Mouse (Mus musculus): ENCODE data around the gene Camk1. TPM values are rescaled to one million over a fixed set of nuclear protein-coding genes. Genes with fewer than 3 reads are reported as not detected.

Camk1 gene
- polyA plus RNA-seq, 1 experiment: 18.3 TPM

DNA sequence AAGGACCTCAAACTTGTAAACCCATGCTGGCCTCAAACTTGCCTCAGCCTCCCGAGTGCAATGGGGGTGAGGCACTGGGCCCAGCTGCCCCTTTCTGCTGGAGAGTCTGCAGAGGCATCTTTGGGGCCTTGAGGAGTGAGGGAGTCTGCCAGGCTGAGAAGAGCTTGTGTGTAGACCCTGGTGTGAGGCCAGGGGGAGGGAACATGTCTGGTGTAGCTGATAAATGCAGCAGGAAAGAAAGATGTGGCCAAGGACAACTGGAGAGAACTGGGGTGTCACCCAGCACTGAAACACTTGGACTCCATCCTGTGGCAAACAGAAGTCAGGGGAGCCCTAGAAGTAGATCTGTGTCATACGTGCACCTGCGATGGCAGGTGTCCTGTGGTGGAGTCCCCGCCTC, 29.7 kb upstream of the Camk1 start:
- Histone ChIP-seq H3K4me1 (replicated peaks; ENCODE audit: control insufficient read depth, insufficient read depth, low read length) (no peaks in the 10 kb centered on the region), H3K27me3 (ENCODE audit: control insufficient read depth, insufficient read depth, low read length) (no peaks in the 10 kb centered on the region), H3K36me3 (ENCODE audit: control insufficient read depth, insufficient read depth, low read length) (peaks cover 34% of the 10 kb centered on the region), H3K4me3 (ENCODE audit: control insufficient read depth, insufficient read depth, low read length) (no peak overlapping the region), H3K27ac (ENCODE audit: control insufficient read depth, insufficient read depth, low read length) (no peak overlapping the region)
- DNase-seq: no peak
- 92% methylated on average over 4 of the region's 4 CpGs for WGBS
- TF ChIP-seq POLR2A (IDR thresholded peaks at IDR 0.05; ENCODE audit: control insufficient read depth, extremely low read depth, insufficient read depth, low read length, poor library complexity) (no peak), CTCF (IDR thresholded peaks at IDR 0.05; ENCODE audit: borderline replicate concordance, control insufficient read depth, extremely low read depth, insufficient read depth, low read length, poor library complexity) (no peak)

DNA sequence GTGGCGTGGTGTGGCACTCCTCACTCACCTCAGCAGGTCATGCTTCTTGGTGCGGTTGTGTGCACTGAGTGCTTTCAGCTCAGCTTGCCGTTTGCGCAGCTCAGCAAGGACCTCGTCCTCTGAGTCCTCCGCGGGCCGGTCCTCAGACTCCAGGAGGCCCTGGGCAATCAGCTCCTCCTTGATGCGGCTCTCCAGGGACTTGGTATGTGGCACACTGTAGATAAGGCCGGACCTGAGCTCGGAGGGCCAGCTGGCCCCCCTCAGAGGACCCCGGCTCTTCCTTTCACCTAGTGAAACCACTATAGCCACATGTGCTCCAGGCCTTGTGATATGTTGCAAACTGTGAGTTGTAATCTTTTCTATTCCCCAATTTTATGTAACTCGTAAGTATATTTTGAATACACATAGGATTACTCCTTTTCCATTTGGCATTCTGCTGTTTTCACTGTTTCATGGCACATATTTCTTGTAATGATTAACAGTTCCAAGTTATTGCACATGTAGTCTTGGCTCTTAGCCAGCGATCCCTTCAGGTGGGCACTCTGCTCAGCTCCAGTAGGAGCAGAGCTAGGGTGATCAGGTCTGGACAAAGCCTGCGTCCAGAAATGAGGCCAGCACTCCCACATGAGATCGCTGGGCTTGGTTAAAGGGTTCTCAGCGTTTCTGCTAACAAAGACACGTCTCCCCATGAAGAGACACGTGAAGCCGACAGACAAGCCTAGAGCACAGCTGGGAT, 26.6 kb upstream of the Camk1 start:
- Histone ChIP-seq H3K4me3 (ENCODE audit: control insufficient read depth, insufficient read depth, low read length) (no peak overlapping the region), H3K27ac (ENCODE audit: control insufficient read depth, insufficient read depth, low read length) (no peak overlapping the region), H3K4me1 (replicated peaks; ENCODE audit: control insufficient read depth, insufficient read depth, low read length) (no peaks in the 10 kb centered on the region), H3K36me3 (ENCODE audit: control insufficient read depth, insufficient read depth, low read length) (peaks cover 34% of the 10 kb centered on the region), H3K27me3 (ENCODE audit: control insufficient read depth, insufficient read depth, low read length) (no peaks in the 10 kb centered on the region)
- WGBS: 98% methylated on average over 20 of the region's 20 CpGs
- DNase-seq: no peak
- TF ChIP-seq CTCF (IDR thresholded peaks at IDR 0.05; ENCODE audit: borderline replicate concordance, control insufficient read depth, extremely low read depth, insufficient read depth, low read length, poor library complexity) (no peak), POLR2A (IDR thresholded peaks at IDR 0.05; ENCODE audit: control insufficient read depth, extremely low read depth, insufficient read depth, low read length, poor library complexity) (no peak)

DNA sequence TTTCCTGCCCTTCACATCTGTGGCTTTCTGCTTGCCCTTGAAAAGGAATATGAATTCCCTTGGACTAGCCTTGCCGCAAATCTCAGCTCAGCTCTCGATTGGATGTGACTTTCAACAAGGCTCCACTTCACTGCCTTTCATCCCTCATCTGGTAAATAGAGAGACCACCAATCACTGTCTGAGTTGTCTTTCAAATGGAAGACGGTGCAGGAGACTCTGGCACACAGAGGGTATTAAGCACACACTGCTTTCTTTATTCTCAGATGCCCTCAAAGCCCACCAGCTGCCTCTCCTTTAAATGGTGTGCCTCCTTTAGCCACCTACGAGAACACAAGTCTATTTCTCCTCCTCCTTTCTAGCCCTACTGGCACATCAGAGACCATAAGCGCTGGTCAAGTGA, 24.8 kb upstream of the Camk1 start:
- Histone ChIP-seq H3K36me3 (ENCODE audit: control insufficient read depth, insufficient read depth, low read length) (peaks cover 27% of the 10 kb centered on the region), H3K27ac (ENCODE audit: control insufficient read depth, insufficient read depth, low read length) (no peak overlapping the region), H3K27me3 (ENCODE audit: control insufficient read depth, insufficient read depth, low read length) (no peaks in the 10 kb centered on the region), H3K4me3 (ENCODE audit: control insufficient read depth, insufficient read depth, low read length) (no peak overlapping the region), H3K4me1 (replicated peaks; ENCODE audit: control insufficient read depth, insufficient read depth, low read length) (no peaks in the 10 kb centered on the region)
- TF ChIP-seq POLR2A (IDR thresholded peaks at IDR 0.05; ENCODE audit: control insufficient read depth, extremely low read depth, insufficient read depth, low read length, poor library complexity): no peak
- no peak for DNase-seq
- WGBS: 97% methylated on average over 5 of the region's 5 CpGs

DNA sequence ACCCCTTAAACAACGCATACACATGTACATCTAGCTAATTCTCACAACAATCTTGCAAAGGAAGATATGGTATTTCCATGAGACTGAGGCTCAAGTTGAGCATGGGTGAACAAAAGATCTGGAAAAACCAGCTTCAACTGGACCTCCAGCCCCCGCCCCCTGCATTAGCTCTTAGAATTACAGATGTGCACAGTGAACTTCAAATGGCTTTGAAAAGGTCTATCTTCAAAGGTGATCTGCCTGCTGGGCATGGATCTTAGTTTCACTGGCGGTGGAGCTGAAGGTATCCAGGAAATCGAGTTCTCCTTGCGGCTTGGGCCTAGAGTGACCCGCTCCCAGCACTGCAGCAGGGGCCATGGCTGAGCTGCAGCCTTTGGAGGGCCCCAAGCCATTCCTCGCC, 24.3 kb upstream of the Camk1 start:
- H3K36me3 ChIP-seq (ENCODE audit: control insufficient read depth, insufficient read depth, low read length): peaks cover 25% of the 10 kb centered on the region

DNA sequence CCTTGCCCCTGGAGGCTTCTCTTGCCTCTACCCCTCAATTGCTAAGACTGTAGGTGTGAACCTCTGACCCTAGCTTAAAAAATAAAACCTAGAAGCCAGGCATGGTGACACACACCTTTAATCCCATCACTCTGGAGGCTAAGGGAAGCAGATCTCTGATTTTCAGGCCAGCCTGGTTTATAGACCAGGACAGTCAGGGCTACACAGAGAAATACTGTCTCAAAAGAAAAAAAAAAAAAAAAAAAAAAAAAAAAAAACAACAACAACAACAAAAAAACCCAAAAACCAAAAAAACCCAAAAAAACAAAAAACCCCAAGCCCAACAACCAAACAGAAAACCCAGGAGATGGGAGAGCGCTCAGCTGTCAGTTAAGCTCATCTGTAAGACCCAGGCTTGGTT, 23.8 kb upstream of the Camk1 start:
- WGBS: 97% methylated on average over 1 of the region's 1 CpGs
- TF ChIP-seq POLR2A (IDR thresholded peaks at IDR 0.05; ENCODE audit: control insufficient read depth, extremely low read depth, insufficient read depth, low read length, poor library complexity) (no peak), CTCF (IDR thresholded peaks at IDR 0.05; ENCODE audit: borderline replicate concordance, control insufficient read depth, extremely low read depth, insufficient read depth, low read length, poor library complexity) (no peak)
- Histone ChIP-seq H3K36me3 (ENCODE audit: control insufficient read depth, insufficient read depth, low read length) (peaks cover 25% of the 10 kb centered on the region), H3K27ac (ENCODE audit: control insufficient read depth, insufficient read depth, low read length) (no peak overlapping the region), H3K4me1 (replicated peaks; ENCODE audit: control insufficient read depth, insufficient read depth, low read length) (no peaks in the 10 kb centered on the region), H3K27me3 (ENCODE audit: control insufficient read depth, insufficient read depth, low read length) (no peaks in the 10 kb centered on the region), H3K4me3 (ENCODE audit: control insufficient read depth, insufficient read depth, low read length) (no peak overlapping the region)
- DNase-seq: no peak

More for the DNA sequence above, 24.3 kb upstream of the Camk1 start:
- Histone ChIP-seq H3K27ac (ENCODE audit: control insufficient read depth, insufficient read depth, low read length) (no peak overlapping the region), H3K4me1 (replicated peaks; ENCODE audit: control insufficient read depth, insufficient read depth, low read length) (no peaks in the 10 kb centered on the region), H3K4me3 (ENCODE audit: control insufficient read depth, insufficient read depth, low read length) (no peak overlapping the region), H3K27me3 (ENCODE audit: control insufficient read depth, insufficient read depth, low read length) (no peaks in the 10 kb centered on the region)
- TF ChIP-seq POLR2A (IDR thresholded peaks at IDR 0.05; ENCODE audit: control insufficient read depth, extremely low read depth, insufficient read depth, low read length, poor library complexity): no peak
- TF ChIP-seq CTCF (IDR thresholded peaks at IDR 0.05; ENCODE audit: borderline replicate concordance, control insufficient read depth, extremely low read depth, insufficient read depth, low read length, poor library complexity): no peak
- no peak for DNase-seq
- 96% methylated on average over 7 of the region's 7 CpGs for WGBS

DNA sequence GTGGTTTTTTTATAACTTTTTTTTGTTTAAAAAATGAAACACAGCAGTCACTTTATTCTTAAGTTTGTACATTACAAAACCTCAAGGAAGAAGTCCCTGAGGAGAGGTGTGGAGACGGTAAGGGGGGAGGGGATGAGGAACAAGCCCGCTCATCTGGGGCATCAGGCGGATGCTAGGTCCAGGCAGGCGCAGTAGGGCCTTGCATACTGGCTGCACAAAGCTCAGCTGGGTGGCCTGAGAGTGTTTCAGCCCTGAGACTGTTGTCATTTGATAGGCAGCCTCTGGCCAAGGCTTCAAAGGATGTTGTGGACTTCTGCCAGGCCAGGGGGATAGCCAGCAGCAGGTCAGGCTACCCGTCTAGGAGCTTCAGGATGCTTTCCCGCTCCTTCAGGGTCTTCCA, 22.9 kb upstream of the Camk1 start:
- WGBS: 98% methylated on average over 6 of the region's 6 CpGs
- Histone ChIP-seq H3K27ac (ENCODE audit: control insufficient read depth, insufficient read depth, low read length) (no peak overlapping the region), H3K4me3 (ENCODE audit: control insufficient read depth, insufficient read depth, low read length) (no peak overlapping the region), H3K36me3 (ENCODE audit: control insufficient read depth, insufficient read depth, low read length) (peaks cover 17% of the 10 kb centered on the region), H3K4me1 (replicated peaks; ENCODE audit: control insufficient read depth, insufficient read depth, low read length) (no peaks in the 10 kb centered on the region), H3K27me3 (ENCODE audit: control insufficient read depth, insufficient read depth, low read length) (no peaks in the 10 kb centered on the region)
- DNase-seq: no peak
- TF ChIP-seq CTCF (IDR thresholded peaks at IDR 0.05; ENCODE audit: borderline replicate concordance, control insufficient read depth, extremely low read depth, insufficient read depth, low read length, poor library complexity) (no peak), POLR2A (IDR thresholded peaks at IDR 0.05; ENCODE audit: control insufficient read depth, extremely low read depth, insufficient read depth, low read length, poor library complexity) (no peak)

All from thymus, adult 2 months (tissue).